Mouse (Mus musculus): ENCODE measurements around the gene Ythdf1. TPM values are rescaled to one million over a fixed set of nuclear protein-coding genes. Genes with fewer than 3 reads are reported as not detected.

Gene Ythdf1
- 10 to 100 TPM; 46.5 to 59.6 (median 53.0) TPM for total RNA-seq (2022)

- peak; percentile 95 for DNase-seq
These were observed at the start of gene Ythdf1 for GRCm38 (mm10) chr2:180920810-180921400. Gene Ythdf1, minus strand, starts transcription at chr2:180920949.

- peak; percentile 90 for DNase-seq
These were observed 46.4 kb upstream of the Ythdf1 start, which contains the start of gene Arfgap1 for GRCm38 (mm10) chr2:180967010-180967763. Gene Arfgap1, plus strand, starts transcription at chr2:180967225.

GRCm38 (mm10) chr2:180966092-180966882 lies 45.5 kb upstream of the Ythdf1 start:
- DNase-seq: no peak

DNA sequence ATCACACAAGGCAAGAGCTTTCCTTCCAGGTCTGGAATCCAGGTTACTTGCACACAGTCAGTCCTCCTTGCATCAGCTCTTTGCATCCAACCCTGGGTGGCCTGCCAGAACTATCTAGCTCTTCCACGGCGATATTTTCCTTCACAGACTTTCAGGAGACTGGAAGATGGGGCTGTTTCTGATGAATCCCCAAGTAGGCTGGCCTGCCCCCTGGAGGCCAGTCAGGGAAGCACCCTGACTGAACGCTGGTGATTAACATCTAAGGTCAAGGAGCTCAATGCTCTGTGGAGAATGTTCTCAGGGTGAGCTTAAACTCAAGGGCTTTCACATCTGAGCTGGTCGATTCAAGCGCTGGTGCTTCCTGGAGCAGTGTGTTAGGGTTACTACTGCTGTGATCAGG lies 43.2 kb upstream of the Ythdf1 start:
- peak; percentile 46 for DNase-seq

DNA sequence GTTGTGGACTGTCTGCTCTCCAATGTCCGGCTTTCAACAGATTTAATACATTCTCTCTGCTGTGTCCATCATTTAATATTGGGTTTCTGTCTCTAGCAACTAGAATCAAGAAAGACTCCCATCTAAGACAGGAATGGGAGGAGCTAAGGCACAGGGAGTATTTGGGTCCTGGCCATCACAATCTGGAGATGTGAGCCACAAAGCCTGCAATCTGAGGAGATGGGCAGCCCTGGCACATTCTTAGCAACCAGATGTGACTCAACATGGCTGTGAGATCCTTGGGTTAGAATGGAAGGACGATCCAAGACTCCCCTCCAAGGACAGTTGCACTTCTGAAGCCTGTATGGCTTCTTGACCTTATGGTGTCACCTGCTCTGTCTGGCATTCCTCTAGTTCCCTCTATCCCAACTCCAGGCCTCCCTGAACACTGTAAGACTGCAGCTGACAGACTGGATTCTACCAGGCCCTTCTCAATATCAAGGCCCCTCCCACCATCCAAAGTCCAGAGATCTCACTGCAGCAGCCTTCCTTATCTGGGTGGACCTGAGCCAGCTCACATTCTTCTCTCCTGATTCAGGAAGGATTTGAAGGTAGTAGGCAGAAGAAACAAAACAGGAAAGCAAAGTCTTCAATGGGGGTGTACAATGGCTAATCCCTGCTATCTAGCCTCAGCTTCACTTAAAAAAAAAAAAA lies 42.0 kb upstream of the Ythdf1 start:
- no peak for DNase-seq

- no peak for DNase-seq
These were observed 39.4 kb upstream of the Ythdf1 start for GRCm38 (mm10) chr2:180960187-180960586.

DNA sequence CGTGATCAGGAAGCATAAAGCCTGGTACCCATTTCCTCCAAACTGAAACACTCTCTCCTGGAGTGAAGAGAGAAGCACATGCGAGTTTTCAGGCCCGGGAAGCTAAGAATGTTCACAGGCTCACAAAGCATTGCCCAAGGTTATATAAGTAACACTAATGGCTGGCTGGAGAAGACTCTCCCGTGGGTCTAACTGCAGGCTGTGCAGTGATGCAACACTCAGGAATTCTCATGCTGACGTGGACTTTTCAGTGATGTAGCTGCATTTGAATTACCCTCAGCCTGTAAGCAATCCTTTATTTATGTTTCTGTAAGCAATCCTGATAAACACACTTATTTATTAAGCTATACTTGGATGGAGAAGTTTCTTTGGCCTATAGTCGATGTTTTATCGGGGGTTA lies 38.9 kb upstream of the Ythdf1 start:
- DNase-seq: no peak

- no peak for DNase-seq
These were observed 33.6 kb upstream of the Ythdf1 start, which contains the start of gene Nkain4 for GRCm38 (mm10) chr2:180954061-180955047. Gene Nkain4, minus strand, starts transcription at chr2:180954699.

- DNase-seq: no peak
These were observed 32.9 kb upstream of the Ythdf1 start for GRCm38 (mm10) chr2:180953638-180954037.

GRCm38 (mm10) chr2:180952731-180953171 lies 32.0 kb upstream of the Ythdf1 start:
- no peak for DNase-seq

DNA sequence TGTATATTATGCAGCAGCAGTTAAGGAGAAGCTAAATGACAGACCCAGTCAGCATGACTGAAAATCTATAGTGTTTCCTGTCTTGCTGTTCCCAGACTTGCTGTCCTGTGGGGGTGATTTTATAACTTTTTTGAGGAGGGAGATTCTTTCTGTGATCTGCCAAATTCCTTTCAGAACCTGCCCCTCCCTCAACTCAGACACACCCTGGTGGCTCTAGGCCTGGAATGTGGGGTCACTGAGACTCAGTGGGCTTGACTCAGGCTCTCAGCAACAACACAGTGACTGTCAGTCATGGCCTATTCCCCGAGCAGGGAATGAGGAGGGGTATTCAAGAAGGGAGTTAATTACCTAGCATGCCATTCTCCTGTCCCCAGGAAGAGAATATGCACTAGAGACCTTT lies 29.2 kb upstream of the Ythdf1 start:
- no peak for DNase-seq

DNA sequence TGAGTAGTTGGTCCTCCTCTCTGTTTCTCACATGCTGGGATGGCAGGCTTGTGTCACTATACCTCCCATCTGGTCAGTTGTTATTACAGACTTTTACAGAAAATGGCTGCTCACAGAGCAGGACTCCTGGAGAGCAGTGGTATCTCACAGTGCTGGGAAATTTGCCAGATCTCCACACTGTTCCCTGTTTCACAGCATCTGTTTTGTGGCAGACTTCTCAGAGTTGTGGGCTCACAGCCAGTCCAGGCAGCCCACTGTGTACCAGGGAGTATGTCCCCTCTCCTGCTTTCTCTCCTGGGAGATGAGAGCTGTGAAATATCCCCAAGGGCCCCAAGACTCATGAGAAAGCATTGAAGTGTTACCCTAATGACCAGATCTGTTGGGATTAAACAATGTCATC lies 21.1 kb upstream of the Ythdf1 start:
- DNase-seq: no peak

DNA sequence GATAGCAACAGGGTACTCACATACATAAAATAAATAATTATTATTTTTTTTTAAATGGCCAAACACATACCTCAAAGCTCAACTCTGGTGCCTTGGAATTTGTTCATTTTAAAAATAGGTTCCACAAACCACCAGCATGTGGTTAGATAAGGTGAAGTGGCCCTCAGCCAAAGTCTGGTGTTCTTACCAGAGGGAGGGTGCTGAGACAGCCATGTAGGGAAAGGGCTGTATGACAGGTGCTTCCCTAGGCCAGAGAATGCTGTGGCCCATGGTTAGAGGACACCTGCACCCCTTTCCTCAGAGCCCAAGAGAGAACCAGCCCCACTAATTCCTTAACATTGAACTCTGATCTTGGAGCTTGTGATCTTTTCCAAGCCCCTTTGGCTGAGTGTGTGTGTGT lies 19.4 kb upstream of the Ythdf1 start:
- no peak for DNase-seq

DNA sequence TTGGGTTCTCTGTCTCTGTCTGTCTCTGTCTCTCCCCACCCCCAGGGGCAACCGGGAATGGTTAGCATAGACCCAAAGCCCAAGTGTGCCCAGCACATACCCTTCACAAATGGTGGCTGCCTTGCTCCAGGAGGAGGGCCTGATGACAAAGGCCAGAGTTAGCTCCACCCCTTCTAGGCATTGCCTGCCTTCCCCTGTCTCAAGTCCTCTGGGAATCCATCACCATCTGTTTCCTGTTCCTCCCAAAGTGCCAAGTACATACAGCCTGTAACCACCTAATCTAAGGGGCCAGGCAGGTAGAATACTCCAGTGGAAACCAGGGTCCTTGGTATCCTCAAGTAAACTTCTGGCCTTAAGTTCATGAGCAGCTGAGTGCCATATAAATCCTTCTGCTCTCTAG lies 11.7 kb upstream of the Ythdf1 start:
- DNase-seq: no peak

DNA sequence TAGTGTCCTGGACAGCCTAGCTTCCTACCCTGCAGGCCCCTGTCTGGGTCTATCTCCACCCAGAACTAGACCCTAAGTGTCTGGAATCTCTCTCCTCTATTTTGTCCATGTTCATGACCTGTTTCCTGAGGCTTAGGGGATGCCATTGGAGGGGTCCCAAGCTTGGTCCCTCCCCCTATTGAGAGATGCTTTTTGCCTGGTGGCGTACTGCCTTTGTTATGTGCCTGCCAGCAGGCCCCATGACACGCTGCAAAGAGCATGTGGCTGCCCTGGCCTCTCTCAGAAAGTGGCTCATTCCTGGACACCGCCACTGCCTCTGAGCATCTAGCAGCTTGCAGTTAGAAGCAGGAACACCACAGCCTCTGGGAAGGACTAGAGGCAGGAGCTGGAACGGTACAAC lies 8.0 kb upstream of the Ythdf1 start, which contains the start of gene Birc7:
TSS of gene Birc7 (plus strand) at position 301 of the 400 bp plus-strand sequence.
- no peak for DNase-seq

GRCm38 (mm10) chr2:180925176-180925575 lies 4.4 kb upstream of the Ythdf1 start:
- DNase-seq: peak; percentile 41

DNA sequence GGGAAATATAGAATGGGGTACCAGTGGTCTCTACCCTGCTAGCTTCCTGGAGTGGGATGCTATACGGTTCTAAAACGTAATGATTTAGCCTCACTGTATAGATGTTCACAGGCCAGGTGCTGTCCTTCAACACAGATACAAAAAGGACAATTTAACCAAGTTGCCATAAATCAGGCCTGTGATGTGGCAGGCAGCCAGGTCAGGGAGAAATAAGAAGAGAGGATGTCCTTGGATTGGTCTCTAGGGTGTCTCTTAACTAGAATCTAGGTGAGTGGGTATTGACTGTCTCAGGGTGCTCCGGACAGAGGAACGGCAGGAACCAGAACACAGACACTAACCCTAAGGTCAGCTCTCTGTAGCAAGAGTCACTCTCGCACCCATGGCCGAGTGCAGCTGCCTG lies 2.0 kb upstream of the Ythdf1 start:
- DNase-seq: no peak

GRCm38 (mm10) chr2:180919913-180920809 lies 588 bp downstream of the Ythdf1 start:
- peak; percentile 29 for DNase-seq

GRCm38 (mm10) chr2:180915886-180916433 lies 4.8 kb downstream of the Ythdf1 start:
- peak; percentile 38 for DNase-seq

DNA sequence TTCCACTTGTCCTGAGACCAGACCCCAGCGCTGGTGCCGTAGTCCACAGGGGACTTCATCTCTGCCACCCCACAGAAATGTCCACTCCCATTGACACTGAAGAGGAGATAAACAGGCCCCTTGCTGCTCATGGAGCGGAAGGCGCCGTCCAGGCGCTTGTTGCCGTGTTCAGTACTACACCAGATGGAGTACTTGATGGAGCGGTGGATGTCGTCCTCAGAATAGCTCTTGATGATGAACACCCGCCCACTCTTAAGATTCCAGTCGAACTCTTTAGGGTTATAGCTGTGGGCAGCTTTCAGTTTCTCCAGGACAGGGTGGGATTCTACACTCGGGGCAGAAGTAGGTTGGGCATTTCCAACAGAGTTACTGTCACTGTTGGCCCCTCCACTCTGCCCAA lies 9.8 kb downstream of the Ythdf1 start:
- no peak for DNase-seq
